Mouse (Mus musculus) retina, postnatal 1 day (tissue): ENCODE measurements around the gene Syne1.

Experiments used
- DNase-seq: peaks from one replicate; pipeline ENCODE4 v3.0.0-alpha.2; 2012

Syne1 gene

DNA sequence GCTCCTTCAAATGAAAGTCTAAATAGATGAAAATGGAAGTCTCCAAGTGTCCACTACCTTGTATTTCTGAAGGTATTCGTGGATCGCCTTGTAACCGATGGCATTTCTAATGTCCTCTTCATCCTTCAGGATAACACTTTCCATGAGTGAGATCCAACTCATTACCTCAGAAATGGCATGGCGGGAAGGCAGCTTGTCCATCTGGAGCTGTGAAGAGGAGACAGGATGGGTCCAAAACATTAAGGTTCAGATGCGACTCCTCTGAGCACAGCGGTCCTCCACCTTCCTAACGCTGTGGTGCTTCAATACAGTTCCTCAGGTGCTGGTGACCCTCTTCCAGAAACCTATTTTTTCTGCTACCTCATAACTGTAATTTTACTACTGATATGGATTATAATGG, 426.5 kb downstream of the Syne1 start:
- no peak for DNase-seq

DNA sequence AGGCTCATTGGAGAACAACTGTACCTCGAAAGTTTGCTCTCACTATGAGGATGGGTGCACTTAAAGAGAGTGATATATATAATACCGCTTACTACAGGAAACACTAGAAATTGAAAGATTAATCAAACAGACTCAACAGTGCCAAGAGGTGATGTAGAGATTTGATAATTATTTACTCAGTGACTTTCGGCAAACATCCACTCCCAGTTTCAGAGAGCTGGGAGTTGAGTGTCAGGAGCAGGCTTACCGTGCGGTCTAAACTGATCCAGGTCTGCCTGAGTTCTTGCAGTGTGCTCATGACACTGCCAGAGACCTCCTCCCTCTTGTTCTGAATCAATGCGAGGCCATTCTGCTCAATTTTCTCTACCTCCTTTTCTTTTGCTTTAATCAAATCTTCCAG, 434.6 kb downstream of the Syne1 start:
- no peak for DNase-seq

DNA sequence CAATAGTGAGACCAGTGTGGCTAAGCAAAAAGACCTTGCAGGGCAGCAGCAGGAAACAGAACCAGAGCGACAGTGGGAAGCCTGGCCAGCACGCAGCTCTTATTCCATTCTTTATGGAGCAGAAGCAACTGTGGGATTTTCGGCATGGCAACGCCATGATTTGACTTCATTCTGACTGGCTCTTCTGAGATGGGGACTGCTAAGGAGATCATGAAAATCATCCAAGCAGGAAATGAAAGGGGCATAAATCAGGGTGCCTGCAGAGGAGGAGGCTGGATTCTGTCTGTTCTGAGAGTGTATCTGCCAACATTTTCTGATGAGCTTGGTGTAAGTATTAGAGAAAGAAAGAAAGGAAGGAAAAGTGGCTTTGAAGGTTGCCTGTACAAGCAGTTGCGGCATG, 435.1 kb downstream of the Syne1 start:
- no peak for DNase-seq

DNA sequence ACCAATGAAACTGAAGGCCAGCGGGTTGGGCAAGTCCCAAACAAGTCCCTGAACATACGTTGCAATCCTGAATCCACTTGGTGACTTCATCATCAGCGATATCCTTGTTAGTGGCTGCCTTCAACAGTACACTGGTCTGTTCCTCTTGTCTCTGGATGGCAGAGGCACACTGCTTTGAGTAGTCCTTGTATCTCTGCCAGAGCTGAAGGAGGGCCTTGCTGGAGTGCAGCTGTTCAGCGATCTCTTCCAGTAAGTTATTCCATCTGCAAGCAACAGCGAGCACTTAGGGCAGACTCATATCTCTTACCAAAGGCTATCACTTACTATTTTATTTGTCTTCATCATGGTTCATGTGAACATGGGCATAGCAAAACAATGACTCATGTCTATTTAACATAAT, 440.5 kb downstream of the Syne1 start:
- no peak for DNase-seq

- no peak for DNase-seq
Measured at GRCm38 (mm10) chr10:5097754-5098137, 453.5 kb downstream of the Syne1 start.

DNA sequence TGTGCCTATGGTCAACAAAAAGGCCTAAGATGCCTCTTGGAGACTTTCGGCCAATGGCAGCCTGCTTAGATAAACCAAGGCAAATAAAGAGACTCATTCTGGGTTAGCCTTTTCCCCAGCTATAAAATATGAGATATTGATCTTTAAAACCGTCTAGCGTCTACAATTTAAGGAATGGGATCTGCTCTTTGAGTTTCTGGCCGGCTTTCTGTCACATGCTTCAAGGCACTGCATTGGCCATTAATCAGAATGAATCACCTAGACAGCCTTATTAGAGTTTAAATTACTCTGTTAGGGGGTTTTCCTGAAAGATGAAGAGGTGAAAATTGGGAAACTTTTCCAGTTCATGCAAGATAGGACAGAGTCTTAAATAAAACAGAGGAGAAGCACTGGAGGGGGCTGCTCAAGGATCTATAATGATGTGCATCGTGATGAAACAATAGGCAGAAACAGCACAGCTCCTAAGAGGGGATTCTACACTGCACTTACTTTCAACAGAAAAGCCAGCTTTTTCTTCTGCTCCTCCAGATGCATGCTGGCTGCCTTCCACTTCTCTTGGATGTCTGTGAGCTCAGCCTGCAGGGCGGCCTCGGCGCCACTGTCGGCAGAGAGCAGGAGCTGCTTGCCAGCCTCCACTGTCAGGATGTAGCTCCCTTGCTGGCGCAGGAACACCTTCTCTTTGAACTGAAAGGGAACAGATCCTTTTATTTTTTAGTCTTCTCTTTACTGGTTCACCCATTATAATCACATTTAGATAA, 454.1 kb downstream of the Syne1 start:
- DNase-seq, result no peak

GRCm38 (mm10) chr10:5089133-5089532, 462.1 kb downstream of the Syne1 start:
- DNase-seq, result no peak

- no peak for DNase-seq
Measured at GRCm38 (mm10) chr10:5087336-5087735, 463.9 kb downstream of the Syne1 start.

DNA sequence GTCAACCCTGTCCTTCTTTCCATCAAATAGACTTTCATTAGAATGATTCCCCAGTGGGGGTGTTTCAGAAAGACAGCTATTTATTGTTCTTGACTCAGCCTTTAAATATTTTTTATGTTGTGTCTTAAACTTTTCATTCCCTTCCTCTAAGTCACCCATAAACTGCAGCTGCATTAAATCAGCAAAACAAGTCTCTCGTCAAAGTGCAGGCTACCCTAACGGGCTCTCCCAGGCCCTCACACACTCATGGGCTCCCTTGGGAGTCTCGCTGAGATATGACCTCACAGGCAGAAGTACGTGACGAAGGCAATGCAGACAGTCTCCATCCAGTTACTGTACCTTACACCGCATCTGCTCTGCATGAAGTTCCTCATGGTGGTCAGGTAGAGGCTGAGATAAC, 465.0 kb downstream of the Syne1 start:
- no peak for DNase-seq

GRCm38 (mm10) chr10:5085792-5086191, 465.5 kb downstream of the Syne1 start:
- DNase-seq, result no peak

GRCm38 (mm10) chr10:5083716-5084115, 467.6 kb downstream of the Syne1 start:
- DNase-seq, result no peak

GRCm38 (mm10) chr10:5079945-5080468, 471.3 kb downstream of the Syne1 start:
- no peak for DNase-seq

GRCm38 (mm10) chr10:5075724-5076123, 475.6 kb downstream of the Syne1 start:
- DNase-seq, result no peak

- DNase-seq, result no peak
Measured at GRCm38 (mm10) chr10:5072054-5072453, 479.2 kb downstream of the Syne1 start.

GRCm38 (mm10) chr10:5070941-5071231, 480.4 kb downstream of the Syne1 start:
- DNase-seq, result no peak

DNA sequence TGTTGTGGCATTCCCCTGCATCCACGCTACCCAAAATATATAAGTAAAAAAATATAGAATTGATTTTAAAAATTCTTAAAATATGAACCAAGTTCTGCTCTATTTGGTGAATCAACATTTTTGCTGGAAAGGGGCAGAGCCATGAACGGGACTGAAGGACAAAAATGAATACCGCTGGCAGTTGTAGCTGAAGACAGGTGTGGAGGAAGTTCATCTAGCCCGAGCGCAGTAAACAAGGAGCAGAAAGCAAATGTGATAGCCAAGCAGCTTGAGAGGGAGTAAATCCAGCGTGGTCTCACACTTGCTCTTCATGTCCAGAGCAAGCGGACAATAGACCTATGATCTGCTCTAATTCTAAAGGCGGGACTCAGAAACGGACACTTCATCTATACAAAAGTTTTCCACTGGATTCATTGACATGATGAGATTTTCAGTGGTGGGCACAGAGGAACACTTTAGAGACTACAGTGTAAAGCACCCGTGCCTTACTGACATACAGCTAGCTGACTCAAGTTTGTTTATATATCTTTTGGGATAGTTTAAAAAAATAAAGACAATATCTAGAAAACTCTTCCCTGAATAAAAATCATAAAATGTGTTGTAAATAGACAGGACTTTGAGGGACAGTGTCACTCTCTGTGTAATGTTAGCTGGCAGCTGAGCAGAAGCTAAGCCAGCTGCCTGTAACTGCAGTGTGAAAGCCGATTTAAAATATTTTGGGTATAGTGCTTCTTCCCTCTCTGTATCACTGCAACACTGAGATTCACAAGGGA, 480.9 kb downstream of the Syne1 start:
- no peak for DNase-seq

GRCm38 (mm10) chr10:5068676-5069265, 482.5 kb downstream of the Syne1 start, which contains the start of gene Gm10097:
Gene Gm10097 (plus strand): TSS chr10:5069192.
- DNase-seq, result peak; percentile 44

DNA sequence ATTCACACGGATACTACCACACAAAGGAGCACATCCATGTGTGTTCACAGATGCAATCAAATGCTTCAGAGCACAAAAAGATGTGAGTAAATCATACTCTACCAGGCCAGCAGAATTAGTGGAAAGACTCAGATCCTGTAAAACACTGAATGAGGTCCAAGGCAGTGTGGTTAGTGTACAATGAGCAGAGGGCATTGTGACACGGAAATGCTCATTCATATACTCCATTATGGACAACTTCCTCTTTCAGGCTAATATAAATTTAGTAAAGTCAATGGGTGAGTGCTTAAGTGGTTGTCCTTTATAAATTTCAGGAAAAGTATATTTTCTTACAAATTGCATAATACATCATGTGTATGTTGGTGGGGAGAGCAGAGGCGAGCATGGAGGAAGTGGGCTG, 484.2 kb downstream of the Syne1 start:
- no peak for DNase-seq

GRCm38 (mm10) chr10:5059983-5060382, 491.3 kb downstream of the Syne1 start:
- DNase-seq, result no peak

GRCm38 (mm10) chr10:5058876-5059275, 492.4 kb downstream of the Syne1 start:
- no peak for DNase-seq

DNA sequence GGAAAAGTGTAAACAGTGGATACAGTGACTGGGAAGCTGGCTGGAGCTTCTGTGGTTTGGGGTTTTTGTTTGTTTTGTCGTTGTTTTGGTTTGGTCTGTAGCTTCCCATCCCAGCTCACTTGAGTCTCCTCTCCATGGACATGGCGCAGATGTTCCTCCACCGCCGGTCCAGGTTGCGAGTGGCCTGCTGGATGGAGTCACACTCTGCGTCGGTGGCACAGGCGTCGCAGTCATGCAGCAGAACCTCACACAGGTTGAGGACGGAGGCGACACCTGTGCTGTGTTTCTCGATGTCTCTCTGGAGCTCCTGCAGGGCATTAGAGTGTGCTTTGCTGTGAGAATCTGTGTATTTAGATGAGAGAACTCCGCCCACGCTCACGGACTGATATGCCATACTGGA, 493.6 kb downstream of the Syne1 start:
- DNase-seq, result no peak

DNA sequence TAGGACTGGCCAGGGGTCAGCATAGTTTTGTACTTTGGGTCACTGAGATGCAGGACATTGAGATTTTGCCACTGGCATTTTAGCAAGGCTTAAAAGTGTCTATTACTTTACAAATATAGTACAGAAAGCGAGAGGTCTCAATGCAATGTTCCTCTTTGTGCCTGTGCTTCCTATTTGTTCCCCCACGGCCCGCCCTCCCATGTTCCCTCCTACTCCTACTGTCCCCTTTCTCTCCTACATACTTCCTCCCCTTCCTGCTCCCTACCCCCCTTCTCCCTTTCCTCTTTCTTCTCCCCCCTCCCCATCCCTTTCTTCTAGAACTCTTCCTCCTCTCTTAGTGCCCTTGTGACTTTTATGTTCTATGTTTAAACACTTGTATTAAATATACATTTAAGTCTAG, 494.3 kb downstream of the Syne1 start:
- no peak for DNase-seq

- peak; percentile 66 for DNase-seq
Measured at GRCm38 (mm10) chr10:5056243-5056735, 495.0 kb downstream of the Syne1 start.

- DNase-seq, result no peak
Measured at GRCm38 (mm10) chr10:5045671-5046070, 505.6 kb downstream of the Syne1 start.
